Mouse (Mus musculus) intestine, embryonic 14.5 days (tissue): ENCODE measurements around the gene Bex6. TPM values are rescaled to one million over a fixed set of nuclear protein-coding genes. Genes with fewer than 3 reads are reported as not detected.
"Not testable (repeated sequence)": the region's sequence is repeated elsewhere in the genome, so short reads cannot be mapped to it uniquely, and the experiment has no call there.

Experiments used
- ATAC-seq: fragments of 200-750 bp; cut with Nextera tagmentation; replicated peaks from 2 replicates; pipeline ENCODE4 v1.8.0; 2017; ENCODE audit warnings: low read depth, moderate number of reproducible peaks, moderate TSS enrichment, moderate library complexity; ENCODE audit not compliant: low FRiP score, low TSS enrichment
- DNase-seq: peaks from one replicate; pipeline ENCODE4 v3.0.0-alpha.2; 2018; ENCODE audit warnings: low spot score
- H3K27ac ChIP-seq: fragments of 300-500 bp; sonication (generic); 2 replicates; pipeline ENCODE4 v1.5.1; 2014; ENCODE audit warnings: low read depth, mild to moderate bottlenecking, control low read depth
- H3K27me3 ChIP-seq: fragments of 300-500 bp; sonication (generic); replicated peaks from 2 replicates; pipeline ENCODE4 v1.6.1; 2014; ENCODE audit warnings: low read length, control low read depth; ENCODE audit not compliant: control insufficient read depth, insufficient read depth
- H3K36me3 ChIP-seq: fragments of 300-500 bp; sonication (generic); 2 replicates; pipeline ENCODE4 v1.6.1; 2014; ENCODE audit warnings: low read length, control low read depth; ENCODE audit not compliant: control insufficient read depth, insufficient read depth
- H3K4me1 ChIP-seq: fragments of 300-500 bp; sonication (generic); replicated peaks from 2 replicates; pipeline ENCODE4 v1.6.1; 2014; ENCODE audit warnings: low read length, control low read depth, mixed read lengths; ENCODE audit not compliant: control insufficient read depth, insufficient read depth
- H3K4me2 ChIP-seq: fragments of 300-500 bp; sonication (generic); 2 replicates; pipeline ENCODE4 v1.6.1; 2014; ENCODE audit warnings: low read length
- H3K4me3 ChIP-seq: fragments of 300-500 bp; sonication (generic); 2 replicates; pipeline ENCODE4 v1.5.1; 2014; ENCODE audit warnings: low read depth, low read length, control low read depth, mixed read lengths
- H3K9ac ChIP-seq: fragments of 300-500 bp; sonication (generic); 2 replicates; pipeline ENCODE4 v1.6.1; 2014; ENCODE audit warnings: mild to moderate bottlenecking, low read length
- H3K9me3 ChIP-seq: fragments of 300-500 bp; sonication (generic); 2 replicates; pipeline ENCODE4 v1.6.1; 2016; ENCODE audit warnings: low read length, control low read depth; ENCODE audit not compliant: control insufficient read depth
- WGBS: fragments of 180-500 bp; shearing (Covaris S2); extraction: QIAGEN DNeasy Blood & Tissue Kit; methylation state at CpG from one replicate; pipeline ENCODE4 v1.1.7; 2014; 5-methylcytosine and 5-hydroxymethylcytosine counted together
- polyA plus RNA-seq: library from polyadenylated mRNA; unstranded; fragments of >200 nt; fragmentation: Nextera tagmentation; extraction: Ambion mirVana; gene quantifications from 2 replicates; pipeline ENCODE4 v1.2.1, GENCODE M21; 2014

Bex6 gene
- polyA plus RNA-seq, 1 experiment from 2014 or later = not detected

DNA sequence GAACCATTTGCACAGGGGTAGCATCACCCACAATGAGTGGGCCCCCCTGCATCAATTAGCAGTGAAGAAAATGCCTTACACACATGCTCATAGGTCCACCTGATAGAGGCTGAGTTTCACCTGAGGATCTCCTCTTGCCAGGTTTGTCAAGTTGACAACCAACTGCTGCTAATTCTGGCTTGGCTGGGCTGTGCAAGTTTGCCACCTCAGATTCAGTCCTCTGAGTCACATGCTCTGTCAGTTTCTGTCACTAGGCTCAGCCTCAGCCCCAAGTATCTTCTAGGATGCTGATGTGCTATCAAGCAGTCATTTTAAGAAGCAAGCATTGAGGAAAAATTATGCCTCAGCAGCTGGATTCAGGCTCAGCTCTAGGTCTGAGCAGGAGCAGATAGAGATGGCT, 34.5 kb downstream of the Bex6 start:
- no peaks in the 10 kb centered on the region for H3K9me3 ChIP-seq
- H3K4me3 ChIP-seq = no peak overlapping the region
- no peaks in the 10 kb centered on the region for H3K27me3 ChIP-seq
- no peaks in the 10 kb centered on the region for H3K4me1 ChIP-seq
- DNase-seq = no peak
- no peak overlapping the region for H3K9ac ChIP-seq
- ATAC-seq = no peak
- H3K27ac ChIP-seq = no peak overlapping the region
- H3K4me2 ChIP-seq = no peak overlapping the region
- H3K36me3 ChIP-seq = no peaks in the 10 kb centered on the region

DNA sequence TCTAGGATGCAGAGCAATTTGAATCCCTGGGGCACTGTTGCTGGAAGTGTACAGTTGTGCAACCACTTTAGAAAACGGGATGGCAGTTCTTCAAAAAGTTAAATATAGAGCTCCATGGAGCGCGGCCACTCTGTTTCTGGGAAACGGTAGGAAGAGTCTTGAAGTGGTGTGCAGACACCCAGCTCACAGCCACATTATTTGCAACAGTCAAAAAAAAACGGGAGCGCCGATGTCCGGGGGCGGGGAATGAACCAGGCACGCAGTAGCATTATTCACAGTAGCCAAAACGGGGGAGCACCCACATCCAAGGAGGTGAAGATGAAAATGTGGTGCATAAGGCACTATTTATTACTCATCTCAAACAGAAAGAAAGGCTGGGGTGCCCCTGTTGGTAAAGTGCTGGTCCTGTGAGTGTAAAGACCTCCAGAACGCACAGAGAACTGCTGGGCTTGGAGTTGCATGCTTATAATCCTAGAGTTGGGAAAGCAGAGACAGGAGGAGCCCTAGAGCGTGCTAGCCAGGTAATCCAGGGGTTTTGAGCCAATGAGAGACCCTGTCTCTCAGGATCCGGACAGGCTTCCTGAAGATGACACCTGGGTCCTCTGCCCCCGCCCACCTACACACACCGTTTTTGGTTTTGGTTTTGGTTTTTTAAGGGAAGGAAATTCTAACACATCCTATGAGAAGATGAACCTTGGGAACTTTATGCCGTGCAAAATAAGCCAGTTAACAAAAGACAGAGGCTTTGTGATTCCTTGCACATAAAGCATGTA, 35.4 kb downstream of the Bex6 start:
- no peaks in the 10 kb centered on the region for H3K9me3 ChIP-seq
- H3K4me3 ChIP-seq = no peak overlapping the region
- H3K36me3 ChIP-seq = no peaks in the 10 kb centered on the region
- H3K27ac ChIP-seq = no peak overlapping the region
- DNase-seq (no peak), ATAC-seq (no peak)
- H3K27me3 ChIP-seq = no peaks in the 10 kb centered on the region
- H3K9ac ChIP-seq = no peak overlapping the region
- H3K4me2 ChIP-seq = no peak overlapping the region
- H3K4me1 ChIP-seq = no peaks in the 10 kb centered on the region
- 77% methylated on average over 17 of the region's 17 CpGs for WGBS

GRCm38 (mm10) chr16:32221803-32222202, 42.2 kb downstream of the Bex6 start:
- H3K27ac ChIP-seq = no peak overlapping the region
- H3K36me3 ChIP-seq = no peaks in the 10 kb centered on the region
- H3K9ac ChIP-seq = no peak overlapping the region
- H3K9me3 ChIP-seq = no peaks in the 10 kb centered on the region
- H3K4me1 ChIP-seq = no peaks in the 10 kb centered on the region
- H3K4me3 ChIP-seq = no peak overlapping the region
- H3K27me3 ChIP-seq = no peaks in the 10 kb centered on the region
- no peak for ATAC-seq
- no peak for DNase-seq
- H3K4me2 ChIP-seq = no peak overlapping the region
- WGBS = 86% methylated on average over 4 of the region's 4 CpGs

- Histone ChIP-seq H3K36me3 (no peaks in the 10 kb centered on the region), H3K4me3 (no peak overlapping the region), H3K9me3 (no peaks in the 10 kb centered on the region), H3K4me1 (no peaks in the 10 kb centered on the region), H3K27ac (no peak overlapping the region), H3K4me2 (no peak overlapping the region), H3K27me3 (no peaks in the 10 kb centered on the region), H3K9ac (no peak overlapping the region)
- no peak for ATAC-seq
- no peak for DNase-seq
These were observed 42.8 kb downstream of the Bex6 start for GRCm38 (mm10) chr16:32222399-32222798.

- H3K36me3 ChIP-seq = peaks cover 40% of the 10 kb centered on the region
- not testable (repeated sequence) for H3K9me3 ChIP-seq, H3K27me3 ChIP-seq, ATAC-seq, H3K4me3 ChIP-seq, H3K4me1 ChIP-seq, H3K27ac ChIP-seq, H3K4me2 ChIP-seq, H3K9ac ChIP-seq, DNase-seq
- WGBS = 87% methylated on average over 3 of the region's 3 CpGs
These were observed 52.4 kb downstream of the Bex6 start for GRCm38 (mm10) chr16:32232050-32232449.

Other genes with a start within 250 kb of the Bex6 start
- 0.57 and 0.66 TPM in 2 replicates for gene Pigz, start 246.0 kb upstream of the Bex6 start, polyA plus RNA-seq
- 111 and 117 TPM in 2 replicates for gene 0610012G03Rik, start 231.3 kb upstream of the Bex6 start, polyA plus RNA-seq
- 90.5 and 106 TPM in 2 replicates for gene Ncbp2, start 231.3 kb upstream of the Bex6 start, polyA plus RNA-seq
- 9.0 and 10.5 TPM in 2 replicates for gene Senp5, start 176.5 kb upstream of the Bex6 start, polyA plus RNA-seq
- gene Pak2, start 100.5 kb upstream of the Bex6 start, polyA plus RNA-seq = 41.4 and 42.4 TPM in 2 replicates
- gene Pigx, start 80.1 kb upstream of the Bex6 start, polyA plus RNA-seq = 119 and 122 TPM in 2 replicates
- gene Cep19, start 80.0 kb upstream of the Bex6 start, polyA plus RNA-seq = 24.1 and 31.9 TPM in 2 replicates
- 15.7 and 17.3 TPM in 2 replicates for gene Nrros, start 14.2 kb upstream of the Bex6 start, polyA plus RNA-seq
- gene Fbxo45, start 67.3 kb downstream of the Bex6 start, polyA plus RNA-seq = 9.2 and 10.2 TPM in 2 replicates
- 17.3 and 20.4 TPM in 2 replicates for gene Wdr53, start 67.4 kb downstream of the Bex6 start, polyA plus RNA-seq
- gene Smco1, start 91.6 kb downstream of the Bex6 start, polyA plus RNA-seq = not detected in 2 replicates
- gene Rnf168, start 97.6 kb downstream of the Bex6 start, polyA plus RNA-seq = 25.0 and 26.2 TPM in 2 replicates
- 18.8 and 20.8 TPM in 2 replicates for gene Ubxn7, start 152.4 kb downstream of the Bex6 start, polyA plus RNA-seq
- gene Tm4sf19, start 220.7 kb downstream of the Bex6 start, polyA plus RNA-seq = not detected in 2 replicates
- 43.0 and 43.9 TPM in 2 replicates for gene Tctex1d2, start 239.9 kb downstream of the Bex6 start, polyA plus RNA-seq